Mouse (Mus musculus): ENCODE data around the gene Actr10.

- TF ChIP-seq POLR2AphosphoS2 (IDR thresholded peaks at IDR 0.05; ENCODE audit: insufficient read length, low read depth) (no peak), POLR2A (IDR thresholded peaks at IDR 0.05; ENCODE audit: insufficient read length, low read depth) (no peak), USF1 (IDR thresholded peaks at IDR 0.05; ENCODE audit: low read depth) (no peak), REST (IDR thresholded peaks at IDR 0.05; ENCODE audit: insufficient read depth, insufficient read length) (no peak)
Measured at GRCm38 (mm10) chr12:70984855-70985550, 47.3 kb downstream of the Actr10 start.

All from myocyte (in vitro differentiated cells).